Mouse (Mus musculus): ENCODE data around the gene Myh2.

DNA sequence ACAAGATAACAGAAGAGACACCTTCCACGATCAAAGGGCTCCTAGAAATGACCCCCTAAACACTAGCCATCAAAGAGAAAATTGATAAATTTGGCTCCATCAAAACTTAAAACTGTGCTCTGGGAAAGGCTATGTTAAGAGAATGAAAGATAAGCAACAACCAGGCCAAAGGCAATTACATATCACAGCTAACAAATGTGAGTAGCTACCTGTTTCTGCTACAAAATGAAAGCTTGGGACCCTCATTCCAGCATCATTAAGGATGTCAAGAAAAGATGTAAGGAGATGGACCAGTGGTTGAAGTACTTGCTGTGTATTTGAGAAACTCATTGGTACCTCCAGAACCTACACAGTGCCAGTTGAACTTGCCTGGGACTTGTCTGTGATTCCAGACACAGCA is 17.0 kb upstream of the Myh2 start:
- no peak for TF ChIP-seq CTCF (IDR thresholded peaks at IDR 0.05; ENCODE audit: insufficient read depth, low read length)
- TF ChIP-seq POLR2A (IDR thresholded peaks at IDR 0.05; ENCODE audit: borderline replicate concordance, extremely low read depth, low read depth, low read length): no peak
